Mouse (Mus musculus): Measurements from ENCODE around the gene Enpp3. TPM values are rescaled to one million over a fixed set of nuclear protein-coding genes. Genes with fewer than 3 reads are reported as not detected.

Gene Enpp3
- polyA plus RNA-seq, 1 experiment from 2014 or later, result 2.0 TPM

- 10% methylated on average over 4 of the region's 4 CpGs for WGBS
- no peak overlapping the region for H3K9ac ChIP-seq
Measured at GRCm38 (mm10) chr10:24834634-24835371, 7.8 kb downstream of the Enpp3 start.

GRCm38 (mm10) chr10:24832306-24832705 is 10.3 kb downstream of the Enpp3 start:
- Histone ChIP-seq H3K4me2 (no peak overlapping the region), H3K9ac (no peak overlapping the region), H3K27ac (no peak overlapping the region), H3K9me3 (no peaks in the 10 kb centered on the region), H3K27me3 (no peaks in the 10 kb centered on the region), H3K4me3 (no peak overlapping the region), H3K36me3 (no peaks in the 10 kb centered on the region), H3K4me1 (peaks cover 16% of the 10 kb centered on the region)
- ATAC-seq (ENCODE audit: borderline replicate concordance, extremely low read depth, low FRiP score, low TSS enrichment), result no peak
- 87% methylated on average over 9 of the region's 9 CpGs for WGBS

More at GRCm38 (mm10) chr10:24834634-24835371, 7.8 kb downstream of the Enpp3 start:
- Histone ChIP-seq H3K4me3 (no peak overlapping the region), H3K27ac (no peak overlapping the region), H3K9me3 (no peaks in the 10 kb centered on the region), H3K4me1 (peaks cover 16% of the 10 kb centered on the region), H3K27me3 (no peaks in the 10 kb centered on the region), H3K4me2 (peak overlapping the region; percentile 48), H3K36me3 (no peaks in the 10 kb centered on the region)
- no peak for ATAC-seq (ENCODE audit: borderline replicate concordance, extremely low read depth, low FRiP score, low TSS enrichment)

GRCm38 (mm10) chr10:24831377-24832095 is 11.1 kb downstream of the Enpp3 start:
- Histone ChIP-seq H3K9ac (no peak overlapping the region), H3K27me3 (no peaks in the 10 kb centered on the region), H3K4me3 (no peak overlapping the region), H3K4me2 (no peak overlapping the region), H3K27ac (no peak overlapping the region), H3K36me3 (no peaks in the 10 kb centered on the region), H3K4me1 (peaks cover 16% of the 10 kb centered on the region), H3K9me3 (no peaks in the 10 kb centered on the region)
- ATAC-seq (ENCODE audit: borderline replicate concordance, extremely low read depth, low FRiP score, low TSS enrichment), result no peak
- 67% methylated on average over 14 of the region's 15 CpGs for WGBS

GRCm38 (mm10) chr10:24830448-24830847 is 12.2 kb downstream of the Enpp3 start:
- Histone ChIP-seq H3K4me2 (no peak overlapping the region), H3K4me1 (peaks cover 10% of the 10 kb centered on the region), H3K4me3 (no peak overlapping the region), H3K27ac (no peak overlapping the region), H3K9ac (no peak overlapping the region), H3K9me3 (no peaks in the 10 kb centered on the region), H3K27me3 (no peaks in the 10 kb centered on the region), H3K36me3 (no peaks in the 10 kb centered on the region)
- 76% methylated on average over 5 of the region's 5 CpGs for WGBS
- ATAC-seq (ENCODE audit: borderline replicate concordance, extremely low read depth, low FRiP score, low TSS enrichment), result no peak

- no peak overlapping the region for H3K27ac ChIP-seq
- H3K4me2 ChIP-seq, result no peak overlapping the region
- no peaks in the 10 kb centered on the region for H3K9me3 ChIP-seq
- no peak for ATAC-seq (ENCODE audit: borderline replicate concordance, extremely low read depth, low FRiP score, low TSS enrichment)
- H3K4me3 ChIP-seq, result no peak overlapping the region
- H3K27me3 ChIP-seq, result no peaks in the 10 kb centered on the region
- peaks cover 6% of the 10 kb centered on the region for H3K4me1 ChIP-seq
- WGBS, result 86% methylated on average over 4 of the region's 4 CpGs
- H3K36me3 ChIP-seq, result no peaks in the 10 kb centered on the region
- H3K9ac ChIP-seq, result no peak overlapping the region
Measured at GRCm38 (mm10) chr10:24828136-24828535, 14.5 kb downstream of the Enpp3 start.

- no peak overlapping the region for H3K9ac ChIP-seq
- no peak overlapping the region for H3K4me3 ChIP-seq
- ATAC-seq (ENCODE audit: borderline replicate concordance, extremely low read depth, low FRiP score, low TSS enrichment), result no peak
- H3K4me2 ChIP-seq, result no peak overlapping the region
- H3K9me3 ChIP-seq, result no peaks in the 10 kb centered on the region
- no peaks in the 10 kb centered on the region for H3K27me3 ChIP-seq
- no peaks in the 10 kb centered on the region for H3K36me3 ChIP-seq
- H3K4me1 ChIP-seq, result peaks cover 6% of the 10 kb centered on the region
- WGBS, result 53% methylated on average over 6 of the region's 6 CpGs
- H3K27ac ChIP-seq, result no peak overlapping the region
Measured at GRCm38 (mm10) chr10:24826130-24826529, 16.5 kb downstream of the Enpp3 start.

- Histone ChIP-seq H3K9ac (no peak overlapping the region), H3K27me3 (no peaks in the 10 kb centered on the region), H3K36me3 (no peaks in the 10 kb centered on the region), H3K4me1 (peaks cover 6% of the 10 kb centered on the region), H3K9me3 (no peaks in the 10 kb centered on the region), H3K4me2 (no peak overlapping the region), H3K27ac (no peak overlapping the region), H3K4me3 (no peak overlapping the region)
- no peak for ATAC-seq (ENCODE audit: borderline replicate concordance, extremely low read depth, low FRiP score, low TSS enrichment)
- WGBS, result 78% methylated on average over 7 of the region's 7 CpGs
Measured at GRCm38 (mm10) chr10:24825456-24826081, 17.1 kb downstream of the Enpp3 start.

- Histone ChIP-seq H3K4me2 (no peak overlapping the region), H3K27ac (no peak overlapping the region), H3K9ac (no peak overlapping the region), H3K9me3 (no peaks in the 10 kb centered on the region), H3K36me3 (no peaks in the 10 kb centered on the region), H3K4me3 (no peak overlapping the region), H3K4me1 (peaks cover 6% of the 10 kb centered on the region), H3K27me3 (no peaks in the 10 kb centered on the region)
- ATAC-seq (ENCODE audit: borderline replicate concordance, extremely low read depth, low FRiP score, low TSS enrichment), result no peak
- 86% methylated on average over 8 of the region's 8 CpGs for WGBS
Measured at GRCm38 (mm10) chr10:24824621-24825020, 18.0 kb downstream of the Enpp3 start.

- Histone ChIP-seq H3K9ac (no peak overlapping the region), H3K27ac (no peak overlapping the region), H3K4me2 (peak overlapping the region; percentile 18; the same call in 1 of the 2 replicates), H3K9me3 (no peaks in the 10 kb centered on the region), H3K4me1 (peaks cover 6% of the 10 kb centered on the region), H3K27me3 (no peaks in the 10 kb centered on the region), H3K36me3 (no peaks in the 10 kb centered on the region), H3K4me3 (no peak overlapping the region)
- 0 out of 2 replicates have a peak, but pooled peaks have one; percentile 11 for ATAC-seq (ENCODE audit: borderline replicate concordance, extremely low read depth, low FRiP score, low TSS enrichment)
- 58% methylated on average over 16 of the region's 16 CpGs for WGBS
Measured at GRCm38 (mm10) chr10:24823697-24824535, 18.7 kb downstream of the Enpp3 start.

- Histone ChIP-seq H3K36me3 (no peaks in the 10 kb centered on the region), H3K4me1 (peaks cover 6% of the 10 kb centered on the region), H3K4me2 (0 out of 2 replicates have a peak overlapping the region, but pooled peaks have one; percentile 18), H3K9me3 (no peaks in the 10 kb centered on the region), H3K27me3 (no peaks in the 10 kb centered on the region), H3K4me3 (no peak overlapping the region), H3K27ac (no peak overlapping the region), H3K9ac (no peak overlapping the region)
- ATAC-seq (ENCODE audit: borderline replicate concordance, extremely low read depth, low FRiP score, low TSS enrichment), result no peak
- 23% methylated on average over 1 of the region's 1 CpGs for WGBS
Measured at GRCm38 (mm10) chr10:24823265-24823664, 19.4 kb downstream of the Enpp3 start.

GRCm38 (mm10) chr10:24822842-24823241 is 19.8 kb downstream of the Enpp3 start:
- H3K36me3 ChIP-seq, result no peaks in the 10 kb centered on the region
- no peaks in the 10 kb centered on the region for H3K27me3 ChIP-seq
- H3K27ac ChIP-seq, result no peak overlapping the region
- no peak overlapping the region for H3K4me2 ChIP-seq
- no peak overlapping the region for H3K9ac ChIP-seq
- WGBS, result 38% methylated on average over 1 of the region's 1 CpGs
- no peaks in the 10 kb centered on the region for H3K9me3 ChIP-seq
- ATAC-seq (ENCODE audit: borderline replicate concordance, extremely low read depth, low FRiP score, low TSS enrichment), result no peak
- peaks cover 6% of the 10 kb centered on the region for H3K4me1 ChIP-seq
- H3K4me3 ChIP-seq, result no peak overlapping the region
